Mouse (Mus musculus) B cell, adult 67 days (primary cell): Measurements from ENCODE around the gene Larp7. TPM values are rescaled to one million over a fixed set of nuclear protein-coding genes. Genes with fewer than 3 reads are reported as not detected.

Experiments
- total RNA-seq, 2 experiments: library from RNA; stranded (reverse); gene quantifications; 4 replicates each; pipeline ENCODE4 v1.2.4; 2023

Gene Larp7
- 10 to 100 TPM; 41.3 to 43.6 TPM for total RNA-seq

DNA sequence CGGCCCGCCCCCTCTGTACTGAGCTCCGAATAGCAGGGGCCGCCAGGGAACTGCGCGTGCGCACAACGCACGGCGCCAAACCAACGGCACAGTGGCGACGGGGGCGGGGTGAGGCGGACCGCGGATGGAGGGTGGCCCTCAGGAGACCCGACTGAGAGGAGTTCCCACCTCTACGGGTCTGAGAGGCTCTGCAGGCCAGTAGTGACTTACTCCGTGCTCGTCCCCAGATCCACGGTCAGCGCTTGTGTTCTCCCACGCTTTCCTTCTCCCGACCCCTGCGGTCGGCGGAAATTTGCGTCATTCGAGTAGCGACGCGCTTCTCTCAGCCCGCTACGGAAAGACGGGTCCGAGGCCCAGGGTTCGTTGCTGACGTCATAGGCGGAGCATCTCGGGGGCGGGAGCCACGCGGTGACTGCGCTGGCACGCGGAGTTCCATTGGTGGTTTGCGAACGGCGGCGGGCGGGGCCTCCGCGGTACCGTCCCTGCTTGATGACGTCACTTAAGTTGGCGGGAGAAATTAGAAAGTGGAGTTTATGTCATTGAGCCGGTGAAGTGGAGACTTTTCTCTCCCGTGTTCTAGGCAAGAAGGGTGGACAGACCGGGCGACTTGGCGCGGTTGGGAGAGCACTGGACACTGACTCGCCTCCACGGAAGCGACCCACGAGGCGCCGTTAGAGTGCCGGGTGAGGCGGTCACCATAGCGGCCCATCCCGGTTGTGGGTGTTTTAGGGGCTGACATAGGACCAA is at the start of gene Larp7, which contains the start of gene Zgrf1:
TSS of gene Larp7 (minus strand) at position 377 of the 747 bp plus-strand sequence.
TSS of gene Zgrf1 (plus strand) at position 517 of the 747 bp plus-strand sequence.

DNA sequence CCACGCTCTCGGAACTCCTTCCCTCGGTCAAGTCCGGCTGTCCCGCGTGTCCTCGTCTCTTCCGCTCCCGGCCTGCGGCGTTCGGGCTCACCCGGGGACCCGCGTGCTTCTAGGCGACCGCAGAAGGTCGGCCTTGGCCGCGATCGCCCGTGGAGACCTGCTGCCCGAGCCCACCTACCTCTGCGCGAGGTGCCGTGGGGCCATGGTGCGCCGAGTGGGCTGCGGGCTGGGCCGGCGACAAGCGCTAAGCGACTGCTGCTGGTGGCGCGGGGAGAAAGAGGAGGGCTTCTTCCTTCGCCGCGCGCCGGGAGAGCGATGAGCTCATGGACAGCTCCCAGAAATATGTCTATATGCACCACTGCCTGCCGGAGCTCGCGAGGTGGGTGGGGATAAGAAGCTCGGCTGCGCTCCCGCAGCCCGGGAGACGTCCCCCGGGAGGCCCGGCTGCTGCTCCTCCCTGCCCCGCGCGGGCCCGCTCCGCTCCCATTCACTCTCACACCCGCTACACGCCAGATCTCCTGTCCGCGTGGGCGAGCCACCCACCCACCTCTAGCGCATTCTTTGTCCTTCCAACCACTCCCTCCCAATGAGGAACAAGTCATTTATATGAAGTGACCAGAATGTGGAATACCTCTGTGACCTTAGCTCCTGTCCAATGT is 54.3 kb downstream of the Larp7 start, which contains the start of gene Ank2:
TSS of gene Ank2 (minus strand) at position 609 of the 659 bp plus-strand sequence.

Other genes with a start within 250 kb of the Larp7 start
- gene Ank2, start 54.0 kb downstream of the Larp7 start, total RNA-seq: not detected
- 10 to 100 TPM in 1 of 2 experiments, 1 to 10 TPM in 1; 9.1 to 10.4 TPM for gene Zgrf1, start 140 bp upstream of the Larp7 start, total RNA-seq
- not detected for gene Neurog2, start 79.8 kb upstream of the Larp7 start, total RNA-seq
- 10 to 100 TPM in 1 of 2 experiments, 1 to 10 TPM in 1; 9.3 to 18.2 TPM for gene Alpk1, start 227.2 kb upstream of the Larp7 start, total RNA-seq
- 10 to 100 TPM; 24.9 to 25.9 TPM for gene Tifa, start 236.5 kb upstream of the Larp7 start, total RNA-seq